Mouse (Mus musculus) limb, embryonic 11.5 days (tissue): ENCODE measurements at regions not wholly inside any gene's neighbourhood (a gene's known extent, or its start where the extent isn't known, plus 50 kb on each side); places are given as distances from the start of the nearest gene placed in this dataset.

Experiments
- ATAC-seq: fragments of 200-750 bp; cut with Nextera tagmentation; 2 replicates; pipeline ENCODE4 v1.8.0; 2017; ENCODE audit warnings: low read depth; ENCODE audit not compliant: insufficient number of reproducible peaks, low FRiP score, low TSS enrichment
- DNase-seq: peaks from one replicate; pipeline ENCODE4 v3.0.0-alpha.2; 2015; ENCODE audit warnings: low spot score
- H3K27ac ChIP-seq: fragments of 300-500 bp; sonication (generic); replicated peaks from 2 replicates; pipeline ENCODE4 v1.5.1; 2014; ENCODE audit warnings: low read depth, mild to moderate bottlenecking, low read length
- H3K27me3 ChIP-seq: fragments of 300-500 bp; sonication (generic); 2 replicates; pipeline ENCODE4 v1.6.1; 2014; ENCODE audit warnings: mild to moderate bottlenecking, low read length, mixed read lengths; ENCODE audit not compliant: control insufficient read depth, insufficient read depth
- H3K36me3 ChIP-seq: fragments of 300-500 bp; sonication (generic); 2 replicates; pipeline ENCODE4 v1.6.1; 2014; ENCODE audit warnings: mild to moderate bottlenecking, low read length, moderate library complexity, mixed read lengths; ENCODE audit not compliant: control insufficient read depth, insufficient read depth
- H3K4me1 ChIP-seq: fragments of 300-500 bp; sonication (generic); 2 replicates; pipeline ENCODE4 v1.6.1; 2014; ENCODE audit warnings: low read length, mixed read lengths; ENCODE audit not compliant: control insufficient read depth, insufficient read depth
- H3K4me2 ChIP-seq: fragments of 300-500 bp; sonication (generic); 2 replicates; pipeline ENCODE4 v1.6.1; 2014; ENCODE audit warnings: low read depth, mild to moderate bottlenecking, moderate library complexity; ENCODE audit not compliant: severe bottlenecking
- H3K4me3 ChIP-seq: fragments of 300-500 bp; sonication (generic); 2 replicates; pipeline ENCODE4 v1.5.1; 2014; ENCODE audit warnings: low read depth, low read length
- H3K9ac ChIP-seq: fragments of 300-500 bp; sonication (generic); 2 replicates; pipeline ENCODE4 v1.6.1; 2014; ENCODE audit warnings: mild to moderate bottlenecking, low read length
- H3K9me3 ChIP-seq: fragments of 300-500 bp; sonication (generic); 2 replicates; pipeline ENCODE4 v1.6.1; 2016; ENCODE audit warnings: low read length; ENCODE audit not compliant: control insufficient read depth
- WGBS: fragments of 180-500 bp; shearing (Covaris S2); extraction: QIAGEN DNeasy Blood & Tissue Kit; methylation state at CpG from one replicate; pipeline ENCODE4 v1.1.7; 2014; 5-methylcytosine and 5-hydroxymethylcytosine counted together

DNA sequence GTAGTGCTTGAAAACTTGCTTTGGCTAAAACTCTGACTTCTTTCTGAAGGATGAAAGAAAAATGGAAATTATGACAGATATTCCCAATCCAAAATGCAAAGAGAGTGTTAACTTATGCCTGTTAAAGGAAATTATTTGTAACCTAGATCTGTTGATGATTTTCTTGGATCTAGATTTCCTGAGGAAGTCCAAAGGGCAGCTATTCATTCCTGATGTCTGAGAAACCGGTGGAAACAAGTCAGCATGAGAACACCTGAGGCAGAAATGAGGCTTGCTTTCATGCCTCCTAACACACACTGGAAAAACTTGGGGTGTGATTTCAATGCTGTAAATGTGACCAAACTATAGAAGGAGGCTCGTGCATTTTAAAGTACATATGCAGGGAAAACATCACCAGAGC, 432.9 kb upstream of the Ube2e3 start:
- Histone ChIP-seq H3K36me3 (no peaks in the 10 kb centered on the region), H3K27ac (no peak overlapping the region), H3K4me3 (no peak overlapping the region), H3K4me2 (no peak overlapping the region), H3K9ac (no peak overlapping the region), H3K9me3 (no peaks in the 10 kb centered on the region), H3K27me3 (no peaks in the 10 kb centered on the region), H3K4me1 (no peaks in the 10 kb centered on the region)
- WGBS, result 87% methylated on average over 2 of the region's 2 CpGs
- DNase-seq (no peak), ATAC-seq (no peak)

DNA sequence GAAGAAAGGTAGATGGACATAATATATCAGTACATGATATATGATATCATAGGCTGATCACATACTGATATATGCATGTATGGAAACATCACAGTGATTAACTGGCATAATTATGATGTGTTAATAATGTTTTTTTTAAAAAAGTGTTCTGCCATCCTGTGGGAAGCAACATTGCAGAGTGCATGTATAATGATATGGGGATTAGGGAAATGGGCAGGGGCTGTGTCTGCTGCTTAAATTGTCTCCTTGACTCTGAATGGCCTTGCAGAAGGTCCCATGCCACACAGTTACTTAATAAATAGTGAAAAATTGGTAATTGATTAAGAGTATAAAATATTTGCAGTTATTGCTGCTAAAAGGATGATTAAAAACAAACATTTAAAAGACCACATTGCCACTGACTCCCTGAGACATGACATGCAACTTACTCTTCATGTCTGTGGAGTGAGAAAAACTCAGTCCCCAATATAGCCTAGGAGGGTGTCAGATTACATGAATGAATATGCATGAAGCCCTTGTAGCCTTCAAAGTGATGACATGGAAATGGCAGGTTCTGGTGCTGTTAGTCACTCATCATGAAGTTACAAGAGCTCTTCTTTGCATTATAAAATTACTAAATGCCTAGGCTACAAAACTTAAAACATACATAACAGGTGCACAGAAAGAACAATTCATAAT, 440.1 kb upstream of the Ube2e3 start:
- H3K27ac ChIP-seq, result no peak overlapping the region
- H3K4me3 ChIP-seq, result no peak overlapping the region
- ATAC-seq (no peak), DNase-seq (no peak)
- no peak overlapping the region for H3K9ac ChIP-seq
- no peak overlapping the region for H3K4me2 ChIP-seq
- H3K4me1 ChIP-seq, result no peaks in the 10 kb centered on the region
- no peaks in the 10 kb centered on the region for H3K27me3 ChIP-seq
- H3K36me3 ChIP-seq, result no peaks in the 10 kb centered on the region
- H3K9me3 ChIP-seq, result no peaks in the 10 kb centered on the region

DNA sequence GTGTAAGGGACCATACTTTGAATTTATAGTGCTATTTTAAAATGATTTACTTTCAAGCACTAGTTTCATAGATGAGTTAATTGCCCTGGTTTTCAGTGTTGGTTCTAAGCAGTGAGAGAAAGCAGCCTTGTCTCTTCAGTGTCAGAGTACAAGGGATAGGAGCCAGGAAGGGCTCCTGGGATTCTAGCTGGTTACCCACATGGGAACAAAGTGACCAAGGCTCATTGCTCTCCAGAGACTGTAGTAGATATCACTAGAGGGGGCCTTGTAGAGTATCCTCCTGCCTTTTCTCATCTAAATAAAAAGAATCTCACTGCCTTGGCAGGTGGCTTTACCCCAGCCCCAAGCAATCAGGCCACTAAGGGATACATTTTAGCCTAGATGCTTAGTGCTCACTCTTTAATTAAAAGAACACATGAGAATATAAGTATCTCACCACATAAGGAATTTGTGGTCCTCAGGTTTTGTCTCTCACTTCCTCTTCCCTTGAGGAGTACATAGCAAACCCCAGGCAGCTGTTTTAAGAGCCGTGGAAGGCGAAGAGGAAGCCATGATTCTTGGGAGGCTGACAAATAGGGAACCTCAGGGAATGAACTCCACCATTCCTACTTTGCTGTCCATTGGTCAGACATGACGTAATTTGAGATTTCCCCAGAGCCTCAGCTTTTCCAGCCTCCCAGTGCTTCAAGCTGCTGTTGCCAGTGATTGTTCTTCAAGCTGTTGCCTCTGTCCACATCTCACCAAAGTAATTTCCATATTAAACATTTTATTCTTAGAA, 449.2 kb upstream of the Ube2e3 start:
- ATAC-seq (no peak), DNase-seq (no peak)
- H3K27me3 ChIP-seq, result no peaks in the 10 kb centered on the region
- no peaks in the 10 kb centered on the region for H3K9me3 ChIP-seq
- H3K9ac ChIP-seq, result no peak overlapping the region
- no peaks in the 10 kb centered on the region for H3K4me1 ChIP-seq
- H3K27ac ChIP-seq, result no peak overlapping the region
- H3K36me3 ChIP-seq, result no peaks in the 10 kb centered on the region
- H3K4me2 ChIP-seq, result no peak overlapping the region
- 37% methylated on average over 3 of the region's 3 CpGs for WGBS
- H3K4me3 ChIP-seq, result no peak overlapping the region

DNA sequence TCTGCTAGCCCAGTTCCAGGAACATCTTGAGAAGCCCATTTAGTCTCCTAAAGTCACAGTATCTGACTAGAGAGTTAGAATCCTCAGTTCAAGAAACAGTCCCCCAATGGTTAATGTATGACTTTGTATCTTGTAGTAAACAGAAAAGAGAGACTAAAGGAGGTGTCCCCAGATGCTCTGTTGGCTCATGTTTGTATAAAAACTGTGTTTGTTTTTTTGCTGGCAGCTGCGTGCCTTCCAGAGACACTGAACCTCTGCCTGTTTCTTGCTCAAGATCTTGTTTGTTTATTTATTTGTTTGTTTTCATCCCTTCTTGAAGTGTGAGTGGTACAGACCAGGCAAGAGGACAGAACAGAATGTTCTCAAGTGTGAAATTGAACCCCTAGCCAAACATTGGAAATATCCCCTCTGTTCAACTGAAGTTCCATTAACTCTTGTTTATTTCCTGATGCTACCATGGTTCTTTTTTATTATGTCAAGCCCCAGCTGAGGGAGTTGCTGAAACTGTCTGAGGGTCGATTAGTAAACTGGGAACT, 451.3 kb upstream of the Ube2e3 start:
- H3K9me3 ChIP-seq, result no peaks in the 10 kb centered on the region
- H3K27ac ChIP-seq, result no peak overlapping the region
- no peak overlapping the region for H3K4me2 ChIP-seq
- no peak overlapping the region for H3K4me3 ChIP-seq
- H3K36me3 ChIP-seq, result no peaks in the 10 kb centered on the region
- no peaks in the 10 kb centered on the region for H3K27me3 ChIP-seq
- no peak for DNase-seq
- no peak for ATAC-seq
- H3K9ac ChIP-seq, result no peak overlapping the region
- no peaks in the 10 kb centered on the region for H3K4me1 ChIP-seq
- WGBS, result 50% methylated on average over 2 of the region's 2 CpGs

DNA sequence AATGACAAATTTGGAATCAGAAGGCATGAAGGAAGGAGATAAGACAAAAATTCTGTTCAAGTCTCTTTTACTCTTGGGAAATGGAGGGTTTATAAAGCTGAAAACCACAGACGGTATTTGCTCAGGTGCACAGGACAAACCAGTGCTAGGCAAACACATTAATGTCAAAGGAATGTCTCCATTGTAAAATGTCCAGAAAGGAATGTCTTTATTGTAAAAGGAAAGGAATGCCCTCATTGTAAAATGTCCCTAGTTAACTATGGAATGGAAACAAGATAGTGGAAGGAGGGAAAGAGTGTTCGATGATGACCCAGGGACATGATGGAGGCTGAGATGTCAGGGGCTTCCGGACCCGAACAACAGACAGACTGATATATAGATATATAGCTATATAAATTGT, 454.9 kb upstream of the Ube2e3 start:
- H3K9me3 ChIP-seq, result no peaks in the 10 kb centered on the region
- H3K4me2 ChIP-seq, result no peak overlapping the region
- DNase-seq (no peak), ATAC-seq (no peak)
- no peak overlapping the region for H3K4me3 ChIP-seq
- H3K9ac ChIP-seq, result no peak overlapping the region
- no peaks in the 10 kb centered on the region for H3K36me3 ChIP-seq
- 84% methylated on average over 4 of the region's 4 CpGs for WGBS
- no peaks in the 10 kb centered on the region for H3K27me3 ChIP-seq
- no peak overlapping the region for H3K27ac ChIP-seq
- no peaks in the 10 kb centered on the region for H3K4me1 ChIP-seq

DNA sequence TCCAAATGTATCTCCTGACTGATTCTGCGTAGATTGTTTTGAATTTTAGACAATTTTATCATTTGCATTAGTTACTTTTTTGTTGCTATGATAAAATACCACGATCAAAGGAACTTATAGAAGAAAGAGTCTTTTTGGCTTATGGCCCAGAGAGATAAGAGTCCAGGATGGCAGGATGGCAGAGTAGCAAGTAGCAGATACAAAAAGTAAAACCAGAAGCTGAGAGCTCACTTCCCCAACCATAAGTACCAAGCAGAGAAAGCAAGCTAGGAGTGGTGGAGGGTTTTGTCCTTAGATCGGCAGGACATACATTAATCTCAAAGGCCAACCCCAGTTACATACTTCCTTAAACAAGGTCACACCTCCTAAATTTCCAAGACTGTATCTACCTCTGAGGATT, 457.7 kb upstream of the Cwc22 start:
- ATAC-seq, result no peak

DNA sequence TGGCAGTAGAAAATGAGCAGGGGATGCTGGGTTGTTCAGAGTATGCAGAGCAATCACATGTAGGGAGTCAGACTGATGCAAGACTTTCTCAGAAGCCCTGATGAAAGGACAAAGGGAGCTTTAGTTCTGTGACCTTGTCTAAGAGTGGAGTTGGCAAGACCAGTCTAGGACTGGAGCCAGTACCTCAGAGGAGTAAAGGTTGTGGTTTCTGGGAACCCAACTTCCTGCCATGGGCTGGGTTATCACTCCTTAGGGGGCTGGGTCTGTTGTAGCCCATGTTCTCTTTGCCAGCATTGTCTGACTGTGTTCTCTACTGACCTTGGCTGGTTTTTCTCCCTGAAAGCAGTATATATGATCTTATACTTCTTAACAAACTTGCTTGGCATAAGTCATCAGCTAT, 453.1 kb upstream of the Cwc22 start:
- Histone ChIP-seq H3K4me1 (no peaks in the 10 kb centered on the region), H3K9ac (no peak overlapping the region), H3K36me3 (no peaks in the 10 kb centered on the region), H3K27ac (no peak overlapping the region), H3K4me3 (no peak overlapping the region), H3K27me3 (no peaks in the 10 kb centered on the region), H3K9me3 (no peaks in the 10 kb centered on the region), H3K4me2 (no peak overlapping the region)
- no peak for DNase-seq
- ATAC-seq, result no peak

More for the DNA sequence above, 457.7 kb upstream of the Cwc22 start:
- Histone ChIP-seq H3K27ac (no peak overlapping the region), H3K9ac (no peak overlapping the region), H3K27me3 (no peaks in the 10 kb centered on the region), H3K9me3 (no peaks in the 10 kb centered on the region), H3K4me1 (no peaks in the 10 kb centered on the region), H3K4me3 (no peak overlapping the region), H3K4me2 (no peak overlapping the region), H3K36me3 (no peaks in the 10 kb centered on the region)
- WGBS, result 82% methylated on average over 3 of the region's 3 CpGs
- DNase-seq, result no peak

DNA sequence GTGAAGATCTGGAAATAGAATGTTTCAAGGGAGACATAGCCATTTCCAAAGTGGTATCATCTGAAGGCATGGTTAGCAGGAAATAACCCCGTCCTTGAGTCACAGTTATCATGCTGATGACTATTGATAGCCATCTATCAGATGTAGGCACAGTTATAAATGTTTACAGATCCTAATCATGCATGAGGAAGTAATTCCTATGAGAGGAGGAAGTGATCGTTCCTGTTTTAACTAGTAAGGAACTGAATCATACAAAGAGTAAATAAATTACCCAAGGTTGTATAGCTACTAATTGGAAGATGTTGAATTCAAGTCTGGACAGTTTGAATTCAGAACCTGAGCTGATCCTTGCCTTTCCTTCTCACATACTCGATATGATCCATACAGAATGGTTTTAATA, 450.7 kb upstream of the Cwc22 start:
- ATAC-seq (no peak), DNase-seq (no peak)
- Histone ChIP-seq H3K9ac (no peak overlapping the region), H3K27ac (no peak overlapping the region), H3K4me2 (no peak overlapping the region), H3K9me3 (no peaks in the 10 kb centered on the region), H3K36me3 (no peaks in the 10 kb centered on the region), H3K4me1 (no peaks in the 10 kb centered on the region), H3K27me3 (no peaks in the 10 kb centered on the region), H3K4me3 (no peak overlapping the region)
- 79% methylated on average over 3 of the region's 3 CpGs for WGBS
